Mouse (Mus musculus) gastrocnemius, postnatal 36 days (tissue): ENCODE results near the gene Nf1. TPM values are rescaled to one million over a fixed set of nuclear protein-coding genes. Genes with fewer than 3 reads are reported as not detected.

ENCODE experiments used
- DNase-seq, 2 experiments: peaks; one replicate each; pipeline ENCODE4 v3.0.0; 2022
- intact Hi-C: fragments of 180-260 bp; cut with DNase I; formaldehyde crosslinking; loops from one replicate; pipeline ENCODE4 v1.15.1; 2025
- total RNA-seq, 2 experiments: library from RNA; stranded (reverse); gene quantifications; 2 replicates each; pipeline ENCODE4 v1.2.3; 2021

The Nf1 gene
- total RNA-seq, 2 experiments from 2014 or later: 16.4 to 17.1 TPM

- intact Hi-C loops: no loop called here
- no peak for DNase-seq
Observed at GRCm38 (mm10) chr11:79448361-79448760, 108.9 kb downstream of the Nf1 start.

GRCm38 (mm10) chr11:79452966-79453365 lies 113.5 kb downstream of the Nf1 start:
- intact Hi-C loops: no loop called here
- no peak for DNase-seq

GRCm38 (mm10) chr11:79457928-79458327 lies 118.4 kb downstream of the Nf1 start:
- intact Hi-C loops: no loop called here
- DNase-seq: no peak

GRCm38 (mm10) chr11:79459846-79460245 lies 120.4 kb downstream of the Nf1 start:
- intact Hi-C loops: no loop called here

GRCm38 (mm10) chr11:79460756-79461450 lies 121.4 kb downstream of the Nf1 start:
- no peak for DNase-seq
- intact Hi-C loops: no loop called here

More at GRCm38 (mm10) chr11:79459846-79460245, 120.4 kb downstream of the Nf1 start:
- DNase-seq: no peak

- DNase-seq: no peak
- intact Hi-C loops: no loop called here
Observed at GRCm38 (mm10) chr11:79468097-79468496, 128.6 kb downstream of the Nf1 start.

GRCm38 (mm10) chr11:79483392-79483791 lies 143.9 kb downstream of the Nf1 start:
- DNase-seq: no peak
- intact Hi-C loops: loop anchor here (5.0 kb wide), 1 partner anchor 94 kb away; no protein-coding TSS in a partner anchor

- DNase-seq: no peak
- intact Hi-C loops: loop anchor here (5.0 kb wide), 1 partner anchor 93 kb away; no protein-coding TSS in a partner anchor
Observed at GRCm38 (mm10) chr11:79483876-79484528, 144.5 kb downstream of the Nf1 start.

- DNase-seq: no peak
- intact Hi-C loops: loop anchor here (5.0 kb wide), 1 partner anchor 93 kb away; no protein-coding TSS in a partner anchor
Observed at GRCm38 (mm10) chr11:79484721-79485120, 145.2 kb downstream of the Nf1 start.

- intact Hi-C loops: no loop called here
- no peak for DNase-seq
Observed at GRCm38 (mm10) chr11:79494976-79495800, 155.7 kb downstream of the Nf1 start.

- no peak for DNase-seq
- intact Hi-C loops: no loop called here
Observed at GRCm38 (mm10) chr11:79502917-79503316, 163.4 kb downstream of the Nf1 start.

- DNase-seq: no peak
- intact Hi-C loops: no loop called here
Observed at GRCm38 (mm10) chr11:79503845-79504244, 164.4 kb downstream of the Nf1 start, which contains the start of gene Omg. TSS of gene Omg (minus strand) at chr11:79504084.

GRCm38 (mm10) chr11:79504506-79504905 lies 165.0 kb downstream of the Nf1 start:
- intact Hi-C loops: no loop called here
- DNase-seq: no peak

- DNase-seq: no peak
- intact Hi-C loops: no loop called here
Observed at GRCm38 (mm10) chr11:79511970-79512369, 172.5 kb downstream of the Nf1 start.

GRCm38 (mm10) chr11:79515331-79515730 lies 175.8 kb downstream of the Nf1 start:
- intact Hi-C loops: no loop called here
- no peak for DNase-seq

GRCm38 (mm10) chr11:79515798-79516197 lies 176.3 kb downstream of the Nf1 start:
- DNase-seq: no peak
- intact Hi-C loops: no loop called here

GRCm38 (mm10) chr11:79519299-79519698 lies 179.8 kb downstream of the Nf1 start:
- intact Hi-C loops: no loop called here
- no peak for DNase-seq

GRCm38 (mm10) chr11:79519878-79520291 lies 180.4 kb downstream of the Nf1 start:
- intact Hi-C loops: no loop called here
- DNase-seq: no peak

GRCm38 (mm10) chr11:79520772-79521171 lies 181.3 kb downstream of the Nf1 start:
- intact Hi-C loops: no loop called here

GRCm38 (mm10) chr11:79521930-79522329 lies 182.4 kb downstream of the Nf1 start:
- intact Hi-C loops: no loop called here
- DNase-seq: no peak

More at GRCm38 (mm10) chr11:79520772-79521171, 181.3 kb downstream of the Nf1 start:
- DNase-seq: no peak

- no peak for DNase-seq
- intact Hi-C loops: no loop called here
Observed at GRCm38 (mm10) chr11:79522944-79523343, 183.5 kb downstream of the Nf1 start.
